Mouse (Mus musculus) adrenal gland, postnatal 4 days (tissue): ENCODE data around the gene Rps6kb1. TPM values are rescaled to one million over a fixed set of nuclear protein-coding genes. Genes with fewer than 3 reads are reported as not detected.
A peak's percentile ranks its signal among the peaks of the same experiment; 100 is the strongest.

Experiments
- DNase-seq, 2 experiments: peaks; one replicate each; pipeline ENCODE4 v3.0.0; 2021 to 2022; ENCODE audit warnings: low spot score in 2 of 2, mixed read lengths in 2 of 2
- long read RNA-seq, 2 experiments: library from polyadenylated mRNA; stranded (forward); transcript quantifications; one replicate each; pipeline ENCODE4 v2.0.0; 2021
- total RNA-seq, 2 experiments: library from RNA; stranded (reverse); gene quantifications; 2 replicates each; pipeline ENCODE4 v1.2.3; 2021

Rps6kb1 gene
- total RNA-seq, result 10 to 100 TPM; 50.5 to 53.2 TPM
- long read RNA-seq, experiment 1, full-length matches to known transcripts, result 17 of 27 reads
- long read RNA-seq, experiment 1, partial matches to known transcripts, result 4 of 27 reads
- long read RNA-seq, experiment 1, other reads (novel, unspliced or antisense), result 6 of 27 reads
- long read RNA-seq, experiment 2, full-length matches to known transcripts, result 39 of 59 reads
- long read RNA-seq, experiment 2, partial matches to known transcripts, result 3 of 59 reads
- long read RNA-seq, experiment 2, other reads (novel, unspliced or antisense), result 17 of 59 reads

DNA sequence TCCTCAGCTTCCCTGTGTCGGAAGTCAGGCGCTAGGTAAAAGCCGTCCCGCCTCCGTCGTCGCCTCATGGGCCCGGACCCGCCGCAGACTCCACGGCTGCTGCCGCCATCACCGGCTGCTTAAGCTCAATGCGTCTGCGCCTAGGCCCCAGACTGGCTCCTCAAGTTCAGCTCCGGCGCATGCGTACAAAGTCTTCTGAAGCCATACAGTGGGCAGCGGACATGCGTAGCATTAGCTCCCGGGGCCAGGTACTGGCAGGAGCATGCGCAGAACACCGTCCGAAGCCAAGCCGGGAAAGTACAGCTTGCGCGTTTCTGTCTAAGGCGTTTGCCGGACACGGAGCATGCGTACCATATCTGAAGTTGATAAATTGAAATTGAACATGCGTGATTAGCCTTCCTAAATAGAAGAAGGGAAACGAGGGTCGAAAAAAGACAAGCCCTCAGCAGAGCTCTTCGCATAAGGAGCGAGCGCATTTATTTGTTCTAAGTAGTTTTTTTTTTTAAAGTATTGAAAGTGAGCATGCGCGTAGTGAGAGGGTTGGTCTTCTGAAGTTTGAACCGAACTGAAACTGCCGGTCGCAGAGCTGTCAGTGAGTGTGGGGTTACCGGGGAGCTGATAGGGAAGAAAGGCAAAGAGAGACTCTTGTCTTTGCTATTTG is at the start of gene Rps6kb1, which contains the start of gene Tubd1:
Rps6kb1 (minus strand) TSS at position 167 of the 661 bp plus-strand sequence.
Tubd1 (plus strand) TSS at position 353 of the 661 bp plus-strand sequence.
- peak; percentile 95 to 98 for DNase-seq

DNA sequence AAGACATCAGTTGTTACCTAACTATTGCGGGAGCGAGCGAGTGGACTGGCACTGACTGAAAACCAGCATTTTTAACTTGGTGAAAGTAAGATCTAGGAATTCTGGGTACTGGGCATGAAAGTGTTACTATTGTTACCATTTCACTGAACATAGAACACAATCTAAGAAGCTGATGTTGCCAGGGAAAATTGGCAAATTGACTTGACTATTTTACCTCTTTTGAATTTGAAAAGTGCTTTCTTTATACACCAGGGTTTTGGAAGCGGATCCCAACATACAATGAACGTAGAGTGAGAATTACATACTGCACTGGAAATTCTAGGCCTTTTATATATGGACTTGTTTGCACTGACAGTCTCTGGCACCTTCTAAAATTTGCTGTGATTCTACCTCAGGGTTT is 48.8 kb upstream of the Rps6kb1 start:
- DNase-seq, result no peak

DNA sequence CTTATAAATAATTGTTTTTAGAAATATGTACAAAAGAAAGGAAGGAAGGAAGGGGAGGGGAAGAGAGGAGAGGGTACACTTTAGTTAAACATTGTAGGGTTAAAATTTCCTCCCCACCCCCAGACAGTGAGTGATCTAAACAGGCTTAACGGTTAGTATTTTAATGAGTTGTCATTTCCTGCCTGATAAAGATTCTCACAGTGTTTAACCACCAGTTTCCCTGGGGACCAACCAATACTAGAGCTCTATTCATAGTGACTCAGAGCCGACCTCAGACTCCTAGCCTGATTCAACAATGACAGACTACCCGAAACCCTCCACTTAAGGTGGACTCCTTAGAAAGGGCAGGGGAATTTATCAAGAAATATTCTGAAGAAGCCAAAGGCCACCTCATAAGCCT is 48.4 kb upstream of the Rps6kb1 start:
- no peak for DNase-seq

GRCm38 (mm10) chr11:86591931-86592616 is 47.5 kb upstream of the Rps6kb1 start:
- DNase-seq, result no peak

DNA sequence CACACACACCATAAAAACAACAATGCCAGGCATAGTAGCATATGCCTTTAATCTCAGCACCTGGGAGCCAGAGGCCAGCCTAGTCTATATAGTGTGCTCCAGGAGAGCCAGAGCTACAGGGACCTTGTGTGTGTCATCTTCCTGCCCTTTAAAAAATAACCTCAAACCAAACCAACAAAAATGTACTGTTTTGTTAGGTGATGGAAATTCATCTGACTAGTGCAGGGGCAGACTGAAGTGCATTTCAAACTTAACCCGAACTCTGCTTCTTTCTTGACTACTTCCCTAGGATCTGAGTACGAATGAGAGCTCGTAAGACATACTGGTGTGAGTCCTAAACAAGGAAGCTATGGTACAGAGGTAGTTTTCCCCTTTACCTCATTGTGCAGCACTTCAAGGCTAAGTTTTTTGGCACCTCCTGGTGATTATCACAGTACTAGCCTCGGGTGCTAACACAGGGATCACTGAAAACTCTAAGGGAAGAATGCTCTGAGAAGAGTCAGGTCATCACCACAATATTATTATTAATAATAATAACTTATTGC is 46.8 kb upstream of the Rps6kb1 start:
- no peak for DNase-seq

DNA sequence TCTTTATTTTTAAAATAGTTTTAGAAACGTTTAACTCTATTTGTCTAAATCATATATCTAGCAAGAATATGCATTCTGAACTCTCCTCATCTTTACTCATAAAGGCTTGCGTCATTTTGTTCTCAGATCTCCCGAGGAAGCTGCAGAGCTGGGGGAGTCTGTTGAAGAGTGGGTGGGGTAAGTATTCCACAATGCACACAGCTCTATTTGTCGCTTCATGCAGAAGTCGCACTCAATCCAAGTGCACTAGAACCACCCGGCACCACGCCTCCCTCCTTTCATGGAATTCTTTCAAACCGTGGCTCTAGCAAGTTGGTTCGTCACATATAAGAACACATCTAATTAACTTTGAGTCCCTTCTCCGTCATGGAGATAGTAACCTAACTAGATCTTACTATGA is 46.0 kb upstream of the Rps6kb1 start:
- DNase-seq, result no peak

DNA sequence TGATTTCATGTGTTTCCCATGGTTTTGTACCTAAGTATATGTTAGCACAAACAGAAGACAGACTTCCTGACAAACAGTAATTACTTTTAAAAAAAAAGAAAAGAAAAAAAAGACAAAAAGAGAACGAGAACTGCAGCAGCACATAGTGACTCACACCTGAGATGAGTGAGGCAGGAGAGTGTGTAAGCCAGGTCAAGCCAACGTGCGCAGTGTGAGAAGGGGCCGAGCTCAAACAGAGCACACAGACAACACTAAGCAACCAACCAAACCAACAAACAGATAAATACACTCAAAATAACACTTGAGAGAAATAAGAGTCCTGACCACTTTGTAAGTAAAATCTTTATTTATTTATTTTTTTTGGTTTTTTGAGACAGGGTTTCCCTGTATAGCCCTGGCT is 45.5 kb upstream of the Rps6kb1 start:
- DNase-seq, result no peak

- no peak for DNase-seq
These were observed 44.1 kb upstream of the Rps6kb1 start for GRCm38 (mm10) chr11:86588583-86589298.

DNA sequence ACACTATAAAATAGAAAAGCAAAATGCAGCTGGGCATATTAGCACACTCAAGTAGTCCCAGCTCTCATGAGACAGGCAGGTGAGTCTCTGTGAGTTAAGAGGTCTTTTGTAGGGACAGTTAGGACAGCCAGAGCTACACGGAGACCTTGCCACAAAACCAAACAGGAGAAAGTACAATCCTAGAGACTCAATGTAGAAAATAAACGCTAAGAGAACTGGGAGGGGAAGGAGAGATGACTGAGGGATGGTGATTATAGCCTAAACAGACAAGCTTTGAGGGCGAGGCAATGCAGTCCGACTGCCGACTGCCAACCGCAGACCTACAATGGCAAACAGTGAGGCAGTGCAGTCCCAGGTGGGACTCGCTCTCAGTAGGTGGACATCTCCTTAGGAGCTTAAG is 43.2 kb upstream of the Rps6kb1 start:
- no peak for DNase-seq

GRCm38 (mm10) chr11:86586868-86587792 is 42.5 kb upstream of the Rps6kb1 start:
- DNase-seq, result peak in 1 of 2 experiments; percentile 26

GRCm38 (mm10) chr11:86586177-86586867 is 41.7 kb upstream of the Rps6kb1 start:
- DNase-seq, result no peak

DNA sequence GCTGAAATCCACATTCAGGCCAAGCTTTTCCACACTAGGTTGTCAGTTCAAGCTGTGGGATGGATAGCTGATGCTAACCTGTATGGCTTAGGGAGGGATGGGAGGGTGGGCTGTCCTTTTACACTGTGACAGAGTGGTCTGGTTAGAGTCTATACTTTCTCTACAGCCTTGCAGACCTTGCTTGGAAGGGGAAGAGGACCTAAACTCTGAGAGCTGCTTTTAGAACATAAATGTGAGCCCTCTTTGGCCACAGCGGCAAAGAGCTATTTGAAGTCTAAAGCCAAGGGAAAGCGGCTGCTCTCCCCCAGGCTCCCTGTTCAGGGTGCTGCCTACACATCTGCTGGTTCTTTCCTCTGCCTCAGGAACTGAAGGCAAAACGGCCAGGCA is 41.0 kb upstream of the Rps6kb1 start:
- DNase-seq, result no peak

- DNase-seq, result no peak
These were observed 40.4 kb upstream of the Rps6kb1 start for GRCm38 (mm10) chr11:86584898-86585597.

- no peak for DNase-seq
These were observed 39.6 kb upstream of the Rps6kb1 start for GRCm38 (mm10) chr11:86583990-86584897.

DNA sequence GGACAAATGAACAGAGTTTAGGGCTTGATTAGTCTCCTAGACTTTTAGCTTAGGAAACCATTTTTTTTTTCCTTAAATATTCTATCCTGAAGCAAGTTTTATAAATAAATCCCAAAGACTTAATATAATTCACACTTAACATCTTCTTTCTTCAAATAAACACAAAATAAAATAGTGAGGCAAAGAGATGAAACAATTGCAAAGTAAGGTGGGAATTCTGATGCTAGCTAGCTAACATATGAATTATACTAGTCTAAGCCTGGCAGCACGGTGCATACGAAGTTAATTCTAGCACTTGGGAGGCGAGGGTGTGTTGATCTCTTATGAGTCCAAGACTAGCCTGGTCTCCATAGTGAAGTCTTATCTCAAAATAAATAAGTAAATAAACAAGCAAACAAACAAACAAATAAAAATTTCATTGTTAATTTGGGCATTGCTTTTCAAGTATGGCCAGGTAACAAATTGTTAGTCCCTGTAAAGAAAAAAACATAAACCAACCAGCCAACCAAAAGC is 38.8 kb upstream of the Rps6kb1 start:
- no peak for DNase-seq

DNA sequence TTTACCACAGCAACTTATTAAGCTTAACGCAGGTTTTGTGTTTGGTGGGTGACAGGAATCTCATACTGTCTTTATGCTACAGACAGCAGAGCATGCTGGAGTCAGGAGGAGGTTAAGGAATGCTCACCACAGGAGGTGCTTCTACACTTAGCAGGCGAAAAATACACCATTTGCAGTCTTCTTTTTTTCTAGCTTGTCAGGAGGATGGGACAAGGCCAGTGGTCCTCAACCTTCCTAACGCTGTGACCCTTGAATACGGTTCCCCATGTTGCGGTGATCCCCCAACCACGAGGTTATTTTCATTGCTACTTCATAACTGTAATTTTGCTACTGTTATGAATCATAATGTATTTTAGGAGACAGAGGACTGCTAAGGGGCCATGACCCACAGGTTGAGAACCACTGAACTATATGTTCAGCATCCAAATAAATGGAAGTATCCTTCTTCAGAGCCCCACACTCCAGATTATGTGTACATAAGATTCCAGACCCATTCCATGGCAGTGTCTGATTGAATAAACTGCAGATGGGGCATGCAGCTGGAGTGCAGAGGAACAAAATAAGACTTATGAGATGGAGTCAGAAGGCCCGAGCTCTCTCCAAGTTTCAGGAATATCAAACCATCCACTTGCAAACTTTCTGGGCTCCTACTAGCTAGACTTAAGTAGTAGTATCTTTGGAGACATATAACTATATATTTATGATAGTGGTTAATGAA is 38.1 kb upstream of the Rps6kb1 start:
- DNase-seq, result no peak

DNA sequence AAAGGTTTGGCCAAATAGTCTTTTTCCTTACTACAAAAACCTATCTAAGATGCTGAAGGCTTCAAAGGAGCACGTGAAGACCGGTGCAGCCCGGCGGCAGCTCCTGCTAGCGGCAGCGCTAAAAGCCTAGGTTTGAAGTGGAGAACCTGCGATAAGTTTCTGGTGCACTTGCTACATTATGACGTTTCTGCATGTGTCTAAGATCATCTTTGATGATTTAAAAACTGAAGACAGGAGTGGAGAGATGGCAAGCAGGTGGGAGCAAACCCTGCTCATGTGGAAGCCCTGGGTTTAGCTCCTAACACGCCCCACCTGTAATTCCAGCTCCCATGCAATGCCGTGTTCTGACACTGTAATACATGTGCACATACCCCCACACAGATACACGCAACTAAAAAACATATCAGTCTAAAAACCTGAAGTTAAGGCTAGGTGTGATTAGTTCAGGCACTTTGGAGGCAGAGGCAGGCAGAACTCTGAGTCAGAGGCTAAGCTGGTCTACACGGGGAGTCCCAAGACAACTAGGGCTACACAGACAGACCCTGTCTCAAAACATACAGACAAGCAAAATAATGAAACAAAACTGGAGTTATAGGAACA is 37.4 kb upstream of the Rps6kb1 start:
- DNase-seq, result no peak
